Mouse (Mus musculus) liver, embryonic 11.5 days (tissue): Measurements from ENCODE around the gene Srsf1. TPM values are rescaled to one million over a fixed set of nuclear protein-coding genes. Genes with fewer than 3 reads are reported as not detected.

Source experiments
- ATAC-seq: fragments of 200-750 bp; cut with Nextera tagmentation; replicated peaks from 2 replicates; pipeline ENCODE4 v1.8.0; 2017; ENCODE audit warnings: moderate number of reproducible peaks, mild to moderate bottlenecking, moderate TSS enrichment, moderate library complexity; ENCODE audit not compliant: low FRiP score
- DNase-seq: peaks from one replicate; pipeline ENCODE4 v3.0.0-alpha.2; 2017; ENCODE audit warnings: low spot score
- H3K27ac ChIP-seq: fragments of 300-500 bp; sonication (generic); 2 replicates; pipeline ENCODE4 v1.5.1; 2014; ENCODE audit warnings: mild to moderate bottlenecking, low read depth, low read length, control low read depth
- H3K27me3 ChIP-seq: fragments of 300-500 bp; sonication (generic); replicated peaks from 2 replicates; pipeline ENCODE4 v1.6.1; 2014; ENCODE audit warnings: low read length, mixed read lengths; ENCODE audit not compliant: control insufficient read depth, insufficient read depth
- H3K36me3 ChIP-seq: fragments of 300-500 bp; sonication (generic); 2 replicates; pipeline ENCODE4 v1.6.1; 2014; ENCODE audit warnings: mild to moderate bottlenecking, low read length, moderate library complexity, mixed read lengths; ENCODE audit not compliant: control insufficient read depth, insufficient read depth
- H3K4me1 ChIP-seq: fragments of 300-500 bp; sonication (generic); replicated peaks from 2 replicates; pipeline ENCODE4 v1.6.1; 2014; ENCODE audit warnings: low read length, mixed read lengths; ENCODE audit not compliant: control insufficient read depth, insufficient read depth
- H3K4me2 ChIP-seq: fragments of 300-500 bp; sonication (generic); 2 replicates; pipeline ENCODE4 v1.6.1; 2014; ENCODE audit warnings: mild to moderate bottlenecking, control low read depth, moderate library complexity
- H3K4me3 ChIP-seq: fragments of 300-500 bp; sonication (generic); 2 replicates; pipeline ENCODE4 v1.5.1; 2014; ENCODE audit warnings: low read depth, low read length, control low read depth
- H3K9ac ChIP-seq: fragments of 300-500 bp; sonication (generic); 2 replicates; pipeline ENCODE4 v1.6.1; 2014; ENCODE audit warnings: low read depth, low read length, control low read depth
- H3K9me3 ChIP-seq: fragments of 300-500 bp; sonication (generic); 2 replicates; pipeline ENCODE4 v1.6.1; 2016; ENCODE audit warnings: low read length, inconsistent platforms, mixed read lengths; ENCODE audit not compliant: control insufficient read depth
- whole genome bisulfite sequencing: fragments of 180-500 bp; shearing (Covaris S2); extraction: QIAGEN DNeasy Blood & Tissue Kit; methylation state at CpG from one replicate; pipeline ENCODE4 v1.1.7; 2014; 5-methylcytosine and 5-hydroxymethylcytosine counted together
- polyA plus RNA-seq: library from polyadenylated mRNA; unstranded; fragments of >200 nt; fragmentation: Nextera tagmentation; extraction: Ambion mirVana; gene quantifications from 2 replicates; pipeline ENCODE4 v1.2.1, GENCODE M21; 2014

Gene Srsf1
- polyA plus RNA-seq, 1 experiment from 2014 or later: 323 TPM

GRCm38 (mm10) chr11:88057788-88058187, 10.6 kb downstream of the Srsf1 start:
- Histone ChIP-seq H3K4me1 (no peaks in the 10 kb centered on the region), H3K9me3 (no peaks in the 10 kb centered on the region), H3K27ac (no peak overlapping the region), H3K4me3 (no peak overlapping the region), H3K27me3 (no peaks in the 10 kb centered on the region), H3K36me3 (no peaks in the 10 kb centered on the region), H3K4me2 (no peak overlapping the region), H3K9ac (no peak overlapping the region)
- WGBS: 67% methylated on average over 2 of the region's 2 CpGs
- ATAC-seq (no peak), DNase-seq (no peak)

GRCm38 (mm10) chr11:88059141-88059540, 12.0 kb downstream of the Srsf1 start:
- no peaks in the 10 kb centered on the region for H3K36me3 ChIP-seq
- ATAC-seq (peak; percentile 77), DNase-seq (no peak)
- no peaks in the 10 kb centered on the region for H3K9me3 ChIP-seq
- no peak overlapping the region for H3K4me2 ChIP-seq
- no peak overlapping the region for H3K4me3 ChIP-seq
- H3K27me3 ChIP-seq: no peaks in the 10 kb centered on the region
- H3K27ac ChIP-seq: no peak overlapping the region
- WGBS: 47% methylated on average over 2 of the region's 2 CpGs
- no peak overlapping the region for H3K9ac ChIP-seq
- no peaks in the 10 kb centered on the region for H3K4me1 ChIP-seq

- H3K36me3 ChIP-seq: no peaks in the 10 kb centered on the region
- no peaks in the 10 kb centered on the region for H3K9me3 ChIP-seq
- ATAC-seq (no peak), DNase-seq (no peak)
- H3K4me1 ChIP-seq: peaks cover 1% of the 10 kb centered on the region; the same call in 1 of the 2 replicates
- H3K27me3 ChIP-seq: no peaks in the 10 kb centered on the region
- WGBS: 73% methylated on average over 2 of the region's 2 CpGs
- H3K4me2 ChIP-seq: no peak overlapping the region
- H3K4me3 ChIP-seq: no peak overlapping the region
- no peak overlapping the region for H3K9ac ChIP-seq
- no peak overlapping the region for H3K27ac ChIP-seq
Observed at GRCm38 (mm10) chr11:88061892-88062625, 14.9 kb downstream of the Srsf1 start.

GRCm38 (mm10) chr11:88065732-88066131, 18.6 kb downstream of the Srsf1 start:
- no peaks in the 10 kb centered on the region for H3K9me3 ChIP-seq
- H3K4me3 ChIP-seq: no peak overlapping the region
- H3K4me2 ChIP-seq: no peak overlapping the region
- DNase-seq: no peak
- H3K27me3 ChIP-seq: no peaks in the 10 kb centered on the region
- no peak overlapping the region for H3K27ac ChIP-seq
- peaks cover 12% of the 10 kb centered on the region for H3K4me1 ChIP-seq
- ATAC-seq: no peak
- H3K9ac ChIP-seq: no peak overlapping the region
- H3K36me3 ChIP-seq: no peaks in the 10 kb centered on the region

GRCm38 (mm10) chr11:88067191-88067585, 20.0 kb downstream of the Srsf1 start:
- no peaks in the 10 kb centered on the region for H3K9me3 ChIP-seq
- peaks cover 21% of the 10 kb centered on the region for H3K4me1 ChIP-seq
- H3K27me3 ChIP-seq: no peaks in the 10 kb centered on the region
- H3K36me3 ChIP-seq: no peaks in the 10 kb centered on the region
- 0 out of 2 replicates have a peak overlapping the region, but pooled peaks have one; percentile 92 for H3K27ac ChIP-seq
- 4% methylated on average over 8 of the region's 8 CpGs for WGBS
- peak overlapping the region; percentile 92 for H3K4me2 ChIP-seq
- H3K4me3 ChIP-seq: peak overlapping the region; percentile 97
- H3K9ac ChIP-seq: peak overlapping the region; percentile 92
- DNase-seq: no peak
- ATAC-seq: no peak

- WGBS: under 1% methylated on average over 49 of the region's 81 CpGs
Observed at GRCm38 (mm10) chr11:88067586-88068410, 20.6 kb downstream of the Srsf1 start, which contains the start of gene Vezf1. Gene Vezf1 (plus strand): TSS chr11:88068279.

GRCm38 (mm10) chr11:88068411-88069245, 21.5 kb downstream of the Srsf1 start:
- Histone ChIP-seq H3K36me3 (peaks cover 2% of the 10 kb centered on the region; the same call in 1 of the 2 replicates), H3K4me1 (peaks cover 21% of the 10 kb centered on the region), H3K4me2 (peak overlapping the region; percentile 92), H3K4me3 (peak overlapping the region; percentile 97), H3K27ac (peak overlapping the region; percentile 92), H3K9ac (peak overlapping the region; percentile 92), H3K27me3 (no peaks in the 10 kb centered on the region), H3K9me3 (no peaks in the 10 kb centered on the region)
- under 1% methylated on average over 80 of the region's 92 CpGs for WGBS
- DNase-seq (peak; percentile 74), ATAC-seq (peak; percentile 81)

More at GRCm38 (mm10) chr11:88067586-88068410, 20.6 kb downstream of the Srsf1 start, which contains the start of gene Vezf1:
- Histone ChIP-seq H3K9ac (peak within 1 kb of the TSS; percentile 92), H3K36me3 (no peaks in the 10 kb centered on the region), H3K4me3 (peak within 1 kb of the TSS; percentile 97), H3K9me3 (no peaks in the 10 kb centered on the region), H3K27ac (peak within 1 kb of the TSS; percentile 92), H3K4me2 (peak within 1 kb of the TSS; percentile 92), H3K27me3 (no peaks in the 10 kb centered on the region), H3K4me1 (peaks cover 21% of the 10 kb centered on the region)
- DNase-seq (peak; percentile 81), ATAC-seq (peak; percentile 80)

- Histone ChIP-seq H3K9ac (peak overlapping the region; percentile 92), H3K9me3 (no peaks in the 10 kb centered on the region), H3K27ac (peak overlapping the region; percentile 92), H3K36me3 (peaks cover 4% of the 10 kb centered on the region; the same call in 1 of the 2 replicates), H3K27me3 (no peaks in the 10 kb centered on the region), H3K4me2 (peak overlapping the region; percentile 92), H3K4me1 (peaks cover 21% of the 10 kb centered on the region), H3K4me3 (peak overlapping the region; percentile 97)
- WGBS: 0% methylated on average over 12 of the region's 12 CpGs
- DNase-seq (no peak), ATAC-seq (no peak)
Observed at GRCm38 (mm10) chr11:88069246-88069570, 22.0 kb downstream of the Srsf1 start.
